Mouse (Mus musculus): ENCODE data around the gene Tgfb3.

DNA sequence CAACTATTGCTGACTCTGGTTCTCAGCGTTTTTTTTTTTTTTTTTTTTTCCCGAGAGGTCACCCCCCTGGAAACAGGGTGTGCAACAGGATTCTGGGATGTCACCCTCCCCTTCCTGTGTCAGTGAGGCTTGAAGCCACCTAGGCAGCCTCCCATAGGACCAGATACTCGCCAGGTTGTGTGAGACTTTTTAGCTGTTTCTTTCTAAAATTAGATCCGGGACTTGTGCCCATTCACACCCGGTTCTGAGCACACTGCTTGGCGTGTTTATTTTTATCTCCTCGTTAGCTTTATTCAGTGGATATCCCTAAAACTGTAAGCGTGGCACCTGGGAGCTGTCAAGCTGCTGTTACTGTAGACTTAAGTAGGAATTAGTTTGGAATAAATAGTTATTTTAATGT is 7.7 kb upstream of the Tgfb3 start:
- TF ChIP-seq JUND (IDR thresholded peaks at IDR 0.05; ENCODE audit: low read depth, low read length) (no peak), ZC3H11A (IDR thresholded peaks at IDR 0.05; ENCODE audit: low read depth, low read length) (no peak)

Measured in MEL (cell line).